Mouse (Mus musculus): Measurements from ENCODE around the gene Zkscan5.

- no peak for TF ChIP-seq CTCF (IDR thresholded peaks at IDR 0.05; ENCODE audit: extremely low read depth, insufficient read depth, insufficient read length, insufficient replicate concordance)
- no peak for TF ChIP-seq POLR2A (IDR thresholded peaks at IDR 0.05; ENCODE audit: low read depth, low read length)
Observed at GRCm38 (mm10) chr5:145230641-145231040, 26.3 kb downstream of the Zkscan5 start.

Measured in spleen, adult 2 months (tissue).